Mouse (Mus musculus) midbrain, postnatal 0 days (tissue): ENCODE data around the gene Gpr171. TPM values are rescaled to one million over a fixed set of nuclear protein-coding genes. Genes with fewer than 3 reads are reported as not detected.
A peak's percentile ranks its signal among the peaks of the same experiment; 100 is the strongest.
"Not testable (repeated sequence)": the region's sequence is repeated elsewhere in the genome, so short reads cannot be mapped to it uniquely, and the experiment has no call there.

Source experiments
- ATAC-seq: fragments of 200-750 bp; cut with Nextera tagmentation; 2 replicates; pipeline ENCODE4 v1.8.0; 2017; ENCODE audit warnings: moderate number of reproducible peaks, mild to moderate bottlenecking, moderate TSS enrichment, moderate library complexity; ENCODE audit not compliant: low FRiP score
- DNase-seq: peaks from one replicate; pipeline ENCODE4 v3.0.0-alpha.2; 2015; ENCODE audit warnings: low spot score
- H3K27ac ChIP-seq: fragments of 300-500 bp; sonication (generic); 2 replicates; pipeline ENCODE4 v1.5.1; 2014; ENCODE audit warnings: low read depth, mild to moderate bottlenecking, low read length, mixed read lengths
- H3K27me3 ChIP-seq: fragments of 300-500 bp; sonication (generic); 2 replicates; pipeline ENCODE4 v1.6.1; 2014; ENCODE audit warnings: low read length, control low read depth, mixed read lengths; ENCODE audit not compliant: insufficient read depth
- H3K36me3 ChIP-seq: fragments of 300-500 bp; sonication (generic); 2 replicates; pipeline ENCODE4 v1.6.1; 2014; ENCODE audit warnings: low read length, control low read depth, mixed read lengths; ENCODE audit not compliant: insufficient read depth
- H3K4me1 ChIP-seq: fragments of 300-500 bp; sonication (generic); 2 replicates; pipeline ENCODE4 v1.6.1; 2014; ENCODE audit warnings: mild to moderate bottlenecking, control low read depth, antibody characterized with exemption, low read length, mixed read lengths; ENCODE audit not compliant: insufficient read depth
- H3K4me2 ChIP-seq: fragments of 300-500 bp; sonication (generic); 2 replicates; pipeline ENCODE4 v1.6.1; 2014; ENCODE audit warnings: low read depth, mild to moderate bottlenecking, low read length, mixed read lengths; ENCODE audit not compliant: poor library complexity, severe bottlenecking
- H3K4me3 ChIP-seq: fragments of 300-500 bp; sonication (generic); 2 replicates; pipeline ENCODE4 v1.5.1; 2014; ENCODE audit warnings: low read depth, mild to moderate bottlenecking, low read length, moderate library complexity
- H3K9ac ChIP-seq: fragments of 300-500 bp; sonication (generic); replicated peaks from 2 replicates; pipeline ENCODE4 v1.6.1; 2014; ENCODE audit warnings: mild to moderate bottlenecking, low read length, moderate library complexity, mixed read lengths; ENCODE audit not compliant: poor library complexity, severe bottlenecking
- H3K9me3 ChIP-seq: fragments of 300-500 bp; sonication (generic); 2 replicates; pipeline ENCODE4 v1.6.1; 2016; ENCODE audit warnings: low read length, control low read depth
- CTCF ChIP-seq: IDR thresholded peaks from 2 replicates; pipeline ENCODE4 v1.5.1; 2016; ENCODE audit warnings: antibody characterized with exemption, mild to moderate bottlenecking
- WGBS: fragments of 180-500 bp; shearing (Covaris S2); extraction: QIAGEN DNeasy Blood & Tissue Kit; methylation state at CpG from one replicate; pipeline ENCODE4 v1.1.7; 2014; 5-methylcytosine and 5-hydroxymethylcytosine counted together
- polyA plus RNA-seq: library from polyadenylated mRNA; unstranded; fragments of >200 nt; fragmentation: Nextera tagmentation; extraction: Ambion mirVana; gene quantifications from 2 replicates; pipeline ENCODE4 v1.2.1, GENCODE M21; 2015
- total RNA-seq: library from RNA; depleted of rRNA; stranded (reverse); fragments of >200 nt; gene quantifications from 2 replicates; pipeline ENCODE4 v1.2.3, GENCODE M21; 2014

The Gpr171 gene
- total and polyA plus RNA-seq, 2 experiments from 2014 or later, result 0.74 TPM; not detected in 1

DNA sequence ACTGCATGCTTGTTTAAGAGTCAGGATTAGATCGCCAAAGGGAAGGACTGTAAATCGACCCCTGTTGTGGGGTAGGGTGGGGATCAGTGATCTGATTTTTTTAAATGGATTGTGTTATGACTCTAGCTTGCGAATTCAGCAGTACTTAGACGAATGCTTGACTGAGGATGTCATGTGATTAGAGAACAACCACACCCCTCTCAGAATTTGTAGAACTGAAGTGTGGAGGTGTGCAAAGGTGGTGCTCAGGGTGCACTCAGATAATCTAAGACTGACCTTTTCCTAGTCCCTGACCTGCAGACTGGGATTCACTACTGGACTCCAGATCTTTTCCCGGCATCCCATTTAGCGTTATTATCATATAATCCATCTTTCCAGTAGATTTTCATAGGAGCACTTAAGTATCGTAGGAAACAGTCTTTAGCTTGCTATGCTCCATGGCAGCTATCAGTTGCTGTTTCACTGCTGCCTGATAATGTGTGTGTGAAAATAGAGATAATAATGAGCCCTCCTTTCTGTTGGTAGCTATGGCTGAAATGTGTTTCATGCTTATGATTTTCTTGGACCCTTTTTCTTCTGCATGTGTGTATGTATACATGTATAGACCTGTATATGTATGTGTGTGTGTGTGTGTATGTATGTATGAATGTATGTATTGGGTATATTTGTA lies 20.3 kb upstream of the Gpr171 start:
- H3K9ac ChIP-seq, result no peak overlapping the region
- H3K36me3 ChIP-seq, result no peaks in the 10 kb centered on the region
- no peaks in the 10 kb centered on the region for H3K9me3 ChIP-seq
- H3K4me3 ChIP-seq, result no peak overlapping the region
- no peak overlapping the region for H3K27ac ChIP-seq
- TF ChIP-seq CTCF, result no peak
- no peaks in the 10 kb centered on the region for H3K4me1 ChIP-seq
- H3K4me2 ChIP-seq, result no peak overlapping the region
- no peaks in the 10 kb centered on the region for H3K27me3 ChIP-seq
- ATAC-seq, result 0 out of 2 replicates have a peak, but pooled peaks have one; percentile 18
- no peak for DNase-seq
- 62% methylated on average over 7 of the region's 7 CpGs for WGBS

DNA sequence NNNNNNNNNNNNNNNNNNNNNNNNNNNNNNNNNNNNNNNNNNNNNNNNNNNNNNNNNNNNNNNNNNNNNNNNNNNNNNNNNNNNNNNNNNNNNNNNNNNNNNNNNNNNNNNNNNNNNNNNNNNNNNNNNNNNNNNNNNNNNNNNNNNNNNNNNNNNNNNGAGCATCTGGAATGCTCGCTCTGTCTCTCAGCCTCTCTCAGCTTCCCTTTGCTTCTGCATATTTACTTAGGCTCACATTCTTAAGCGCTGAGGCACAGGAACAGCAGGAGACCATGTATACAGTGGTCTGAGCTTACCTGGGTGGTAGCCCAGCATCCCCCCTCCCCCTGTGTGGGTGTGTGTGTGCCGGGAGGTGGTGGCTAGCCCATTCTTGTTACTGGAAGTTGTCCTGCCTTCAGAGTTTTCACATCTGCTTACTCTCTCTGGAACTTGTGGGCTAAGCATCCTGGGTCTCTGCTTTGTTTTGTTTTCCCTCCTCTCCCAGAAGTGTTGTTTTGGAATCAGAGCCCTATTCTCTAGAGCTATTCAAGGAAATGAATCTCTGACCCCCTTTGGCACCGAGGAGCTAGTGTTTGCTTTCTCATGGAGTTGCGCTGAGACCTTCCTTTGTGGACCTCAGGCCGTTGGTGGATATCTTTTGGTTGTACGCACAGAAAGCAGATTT lies 19.6 kb upstream of the Gpr171 start:
- no peak for TF ChIP-seq CTCF
- no peaks in the 10 kb centered on the region for H3K36me3 ChIP-seq
- H3K4me1 ChIP-seq, result no peaks in the 10 kb centered on the region
- H3K27me3 ChIP-seq, result no peaks in the 10 kb centered on the region
- peak; percentile 8 for DNase-seq
- H3K27ac ChIP-seq, result no peak overlapping the region
- 44% methylated on average over 7 of the region's 7 CpGs for WGBS
- no peak overlapping the region for H3K9ac ChIP-seq
- no peak overlapping the region for H3K4me2 ChIP-seq
- H3K9me3 ChIP-seq, result no peaks in the 10 kb centered on the region
- ATAC-seq, result no peak
- H3K4me3 ChIP-seq, result no peak overlapping the region

DNA sequence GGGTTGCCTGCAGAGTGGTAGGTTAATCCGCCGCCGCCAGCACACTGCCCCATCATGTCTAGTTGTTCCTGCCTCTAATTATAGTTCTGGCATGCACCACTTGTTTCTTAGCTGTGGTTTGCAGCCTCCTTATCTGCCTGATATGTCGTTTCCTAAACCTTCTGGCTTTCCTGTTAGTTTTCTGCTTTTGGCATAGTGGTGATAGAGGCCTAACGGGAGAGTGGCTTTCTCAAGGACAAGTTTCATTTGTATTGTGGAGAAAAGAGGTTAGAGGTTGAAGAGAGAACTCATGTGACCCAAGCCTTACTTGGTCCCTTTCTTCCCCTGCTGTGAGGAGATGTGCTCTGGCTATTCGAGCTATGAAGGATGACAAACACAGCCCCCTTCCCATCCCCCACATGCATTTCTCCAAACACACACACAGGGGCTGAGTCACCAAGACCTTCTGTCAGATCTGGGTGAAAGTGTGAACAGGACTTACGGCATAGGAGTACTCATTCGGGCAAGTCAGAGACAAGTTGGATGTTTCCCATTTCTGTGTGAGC lies 12.4 kb upstream of the Gpr171 start:
- no peak overlapping the region for H3K9ac ChIP-seq
- no peak for ATAC-seq
- H3K4me2 ChIP-seq, result no peak overlapping the region
- DNase-seq, result no peak
- H3K4me1 ChIP-seq, result no peaks in the 10 kb centered on the region
- TF ChIP-seq CTCF, result no peak
- H3K27ac ChIP-seq, result no peak overlapping the region
- no peaks in the 10 kb centered on the region for H3K9me3 ChIP-seq
- WGBS, result 88% methylated on average over 8 of the region's 8 CpGs
- H3K4me3 ChIP-seq, result no peak overlapping the region
- no peaks in the 10 kb centered on the region for H3K27me3 ChIP-seq
- no peaks in the 10 kb centered on the region; the same call in 1 of the 2 replicates for H3K36me3 ChIP-seq

DNA sequence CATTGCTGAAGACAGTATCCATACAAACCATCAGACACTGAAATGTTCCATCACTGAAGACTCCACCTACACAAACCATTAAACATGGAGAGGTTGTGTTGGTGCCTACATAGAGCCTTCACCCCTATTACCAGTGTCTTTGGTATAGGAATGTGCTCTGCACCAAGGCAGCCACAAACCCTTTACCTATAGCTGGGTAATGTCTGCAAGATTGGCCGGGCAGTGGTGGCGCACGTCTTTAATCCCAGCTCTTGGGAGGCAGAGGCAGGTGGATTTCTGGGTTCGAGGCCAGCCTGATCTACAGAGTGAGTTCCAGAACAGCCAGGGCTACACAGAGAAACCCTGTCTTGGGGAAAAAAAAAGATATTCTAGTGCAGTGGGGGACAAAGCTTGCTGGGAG lies 11.7 kb upstream of the Gpr171 start:
- not testable (repeated sequence) for H3K4me3 ChIP-seq, H3K4me2 ChIP-seq, H3K4me1 ChIP-seq, DNase-seq, ATAC-seq, H3K9me3 ChIP-seq, H3K27ac ChIP-seq, H3K36me3 ChIP-seq, H3K9ac ChIP-seq, H3K27me3 ChIP-seq
- WGBS, result 95% methylated on average over 4 of the region's 4 CpGs

DNA sequence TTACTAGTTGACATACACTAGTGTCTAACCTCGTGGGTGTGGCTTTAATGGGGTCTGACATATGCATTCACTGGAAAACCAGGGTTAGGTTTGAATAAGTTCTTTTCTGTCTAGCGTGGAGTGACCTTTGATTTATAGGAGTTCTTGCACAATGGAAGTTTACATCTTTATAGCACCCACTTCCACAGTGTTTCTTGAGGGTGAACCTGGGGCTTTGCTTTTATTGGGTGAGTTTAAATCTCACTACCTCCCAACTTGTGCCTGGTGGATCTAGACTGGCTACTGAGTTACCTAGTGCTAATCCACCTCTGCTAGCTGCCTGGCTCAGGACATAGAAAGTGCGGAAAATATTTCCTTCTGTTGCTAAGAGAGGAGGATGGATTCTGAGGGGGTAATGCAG lies 10.3 kb upstream of the Gpr171 start:
- H3K4me2 ChIP-seq, result no peak overlapping the region
- WGBS, result 90% methylated on average over 3 of the region's 3 CpGs
- no peak overlapping the region for H3K4me3 ChIP-seq
- ATAC-seq (no peak), DNase-seq (no peak)
- no peak overlapping the region for H3K9ac ChIP-seq
- H3K27ac ChIP-seq, result no peak overlapping the region
- no peaks in the 10 kb centered on the region for H3K27me3 ChIP-seq
- no peaks in the 10 kb centered on the region for H3K4me1 ChIP-seq
- no peaks in the 10 kb centered on the region for H3K9me3 ChIP-seq
- no peaks in the 10 kb centered on the region; the same call in 1 of the 2 replicates for H3K36me3 ChIP-seq
- TF ChIP-seq CTCF, result no peak

DNA sequence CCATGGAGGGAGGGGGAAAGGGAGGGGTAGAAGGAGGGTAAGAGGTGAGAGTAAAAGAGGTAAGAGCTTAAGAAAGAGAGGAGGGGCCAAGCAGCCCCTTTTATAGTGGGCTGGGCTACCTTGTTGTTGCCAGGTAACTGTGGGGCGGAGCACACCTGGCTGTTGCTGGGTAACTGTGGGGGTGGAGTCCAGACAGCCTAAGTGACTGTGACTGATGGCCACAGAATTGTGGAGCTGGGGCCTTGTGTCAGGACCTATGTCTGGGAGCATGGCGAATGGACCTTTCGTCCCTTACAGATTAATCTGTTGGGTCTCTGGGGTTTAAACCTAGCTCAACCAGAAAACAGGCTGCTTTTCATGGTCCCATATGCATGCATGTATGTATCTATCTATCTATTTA lies 8.2 kb upstream of the Gpr171 start:
- ATAC-seq, result not testable (repeated sequence)

More for the DNA sequence above, 8.2 kb upstream of the Gpr171 start:
- not testable (repeated sequence) for H3K27me3 ChIP-seq, H3K4me2 ChIP-seq, H3K9ac ChIP-seq, H3K36me3 ChIP-seq, H3K27ac ChIP-seq, H3K4me3 ChIP-seq, H3K4me1 ChIP-seq, H3K9me3 ChIP-seq, DNase-seq
- WGBS, result 93% methylated on average over 3 of the region's 3 CpGs
